ENCODE assay signal across 8 mouse cellular contexts in the genomic region with DNA sequence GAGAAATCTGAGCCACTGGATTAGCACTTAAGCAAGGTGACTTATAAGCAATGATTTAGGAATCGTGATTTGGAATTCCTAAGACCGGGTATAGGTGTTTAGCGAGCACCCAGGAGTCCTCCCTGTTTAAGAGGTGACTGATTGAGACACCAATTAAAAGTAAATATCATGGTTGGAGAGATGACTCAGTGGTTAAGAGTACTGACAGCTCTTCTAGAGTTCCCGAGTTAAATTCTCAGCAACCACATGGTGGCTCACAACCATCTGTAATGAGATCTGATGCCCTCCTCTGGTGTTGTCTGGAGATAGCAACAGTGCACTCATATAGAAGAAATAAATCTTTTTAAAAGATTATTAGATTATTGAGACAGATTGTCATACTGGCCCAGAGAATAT. TPM values are rescaled to one million over a fixed set of nuclear protein-coding genes. Genes with fewer than 3 reads are reported as not detected.
DNase-seq lines count a peak whose midpoint lies in the region; ATAC-seq and TF ChIP-seq lines count a peak whose summit lies in the region.
"Not testable (repeated sequence)": the region's sequence is repeated elsewhere in the genome, so short reads cannot be mapped to it uniquely, and the experiment has no call there.

No protein-coding gene starts in this region.

- TF ChIP-seq CTCF in bone marrow, adult 2 months (IDR thresholded peaks at IDR 0.05; ENCODE audit: control insufficient read depth, insufficient read depth, low read length): not testable (repeated sequence)
- TF ChIP-seq CTCF in intestine, postnatal 0 days (IDR thresholded peaks at IDR 0.05; ENCODE audit: low read depth): peak; percentile 56

- peak overlapping the region; percentile 81 for H3K4me3 ChIP-seq in bone marrow, adult 2 months (replicated peaks; ENCODE audit: control insufficient read depth, low read depth, low read length)
- H3K4me3 ChIP-seq in erythroblast, embryonic 14.5 days (replicated peaks): peak overlapping the region; percentile 68
- H3K4me3 ChIP-seq in heart, embryonic 14.5 days (ENCODE audit: control insufficient read depth in 1 of 2, insufficient read depth in 1 of 2, low read depth in 1 of 2, low read length in 2 of 2): peak overlapping the region; percentile 57 to 67
- peak overlapping the region; percentile 79 for H3K4me3 ChIP-seq in intestine, postnatal 0 days (ENCODE audit: low read depth, low read length)
- H3K4me3 ChIP-seq in liver, embryonic 11.5 days (ENCODE audit: low read depth, low read length): peak overlapping the region; percentile 95
- peak overlapping the region; percentile 83 for H3K4me3 ChIP-seq in midbrain, embryonic 13.5 days (replicated peaks)

- H3K27me3 ChIP-seq in erythroblast, embryonic 14.5 days (ENCODE audit: control insufficient read depth); heart, embryonic 14.5 days (ENCODE audit: control insufficient read depth, insufficient read depth, low read length); intestine, postnatal 0 days (replicated peaks; ENCODE audit: control insufficient read depth, insufficient read depth, low read length); liver, embryonic 11.5 days (replicated peaks; ENCODE audit: control insufficient read depth, insufficient read depth, low read length); midbrain, embryonic 13.5 days; splenic B cell, adult 2 months (ENCODE audit: control insufficient read depth, insufficient read depth, low read length, poor library complexity, severe bottlenecking): not testable (repeated sequence)

- not testable (repeated sequence) for TF ChIP-seq POLR2A in bone marrow, adult 2 months (IDR thresholded peaks at IDR 0.05; ENCODE audit: borderline replicate concordance, control insufficient read depth, low read depth, low read length)

- H3K27ac ChIP-seq in bone marrow, adult 2 months (ENCODE audit: control insufficient read depth, insufficient read depth, low read depth, low read length, poor library complexity); intestine, postnatal 0 days (ENCODE audit: low read depth, low read length): not testable (repeated sequence)
- peak overlapping the region; percentile 30 to 61; a peak in 3 of 4 replicates for H3K27ac ChIP-seq in heart, embryonic 14.5 days (replicated peaks in 1 of 2; ENCODE audit: control insufficient read depth in 1 of 2, insufficient read depth in 1 of 2, low read depth in 2 of 2, low read length in 2 of 2)
- peak overlapping the region; percentile 75 for H3K27ac ChIP-seq in liver, embryonic 11.5 days (ENCODE audit: low read depth, low read length)
- peak overlapping the region; percentile 48 for H3K27ac ChIP-seq in midbrain, embryonic 13.5 days

- H3K9me3 ChIP-seq in erythroblast, embryonic 14.5 days (ENCODE audit: control insufficient read depth, low read length); heart, embryonic 14.5 days (ENCODE audit: control insufficient read depth, low read length); intestine, postnatal 0 days (ENCODE audit: control insufficient read depth); liver, embryonic 11.5 days (ENCODE audit: control insufficient read depth, low read length); midbrain, embryonic 13.5 days: not testable (repeated sequence)

- H3K36me3 ChIP-seq in erythroblast, embryonic 14.5 days (ENCODE audit: control insufficient read depth): peaks cover 39% of the 10 kb centered on the region
- peaks cover 42% of the 10 kb centered on the region for H3K36me3 ChIP-seq in heart, embryonic 14.5 days (ENCODE audit: control insufficient read depth, insufficient read depth, low read length)
- peaks cover 22% of the 10 kb centered on the region for H3K36me3 ChIP-seq in intestine, postnatal 0 days (ENCODE audit: control insufficient read depth, insufficient read depth)
- peaks cover 35% of the 10 kb centered on the region for H3K36me3 ChIP-seq in liver, embryonic 11.5 days (ENCODE audit: control insufficient read depth, insufficient read depth, low read length)
- peaks cover 40% of the 10 kb centered on the region for H3K36me3 ChIP-seq in midbrain, embryonic 13.5 days
- H3K36me3 ChIP-seq in splenic B cell, adult 2 months (ENCODE audit: control insufficient read depth, insufficient read depth, low read length, poor library complexity, severe bottlenecking): peaks cover 14% of the 10 kb centered on the region

- H3K9ac ChIP-seq in heart, embryonic 14.5 days (ENCODE audit: low read length): peak overlapping the region; percentile 83
- peak overlapping the region; percentile 66 for H3K9ac ChIP-seq in intestine, postnatal 0 days (ENCODE audit: low read depth, low read length)
- H3K9ac ChIP-seq in liver, embryonic 11.5 days (ENCODE audit: low read depth, low read length): peak overlapping the region; percentile 97
- peak overlapping the region; percentile 73 for H3K9ac ChIP-seq in midbrain, embryonic 13.5 days (replicated peaks)

- H3K4me1 ChIP-seq in bone marrow, adult 2 months (ENCODE audit: control insufficient read depth, insufficient read depth, low read length); erythroblast, embryonic 14.5 days (ENCODE audit: control insufficient read depth); heart, embryonic 14.5 days (ENCODE audit: control insufficient read depth in 2 of 2, insufficient read depth in 2 of 2, low read length in 2 of 2); intestine, postnatal 0 days (replicated peaks; ENCODE audit: control insufficient read depth, insufficient read depth, low read length); liver, embryonic 11.5 days (replicated peaks; ENCODE audit: control insufficient read depth, insufficient read depth, low read length): not testable (repeated sequence)
- peaks cover 17% of the 10 kb centered on the region for H3K4me1 ChIP-seq in midbrain, embryonic 13.5 days (replicated peaks)

- ATAC-seq in heart, embryonic 14.5 days (ENCODE audit: insufficient number of reproducible peaks, insufficient read depth, low FRiP score, low read depth); intestine, postnatal 0 days; liver, embryonic 11.5 days (replicated peaks; ENCODE audit: low FRiP score); midbrain, embryonic 13.5 days: not testable (repeated sequence)

- 6% methylated on average over 4 of the region's 4 CpGs for WGBS in bone marrow, adult 2 months
- WGBS in heart, embryonic 14.5 days: 7% methylated on average over 4 of the region's 4 CpGs
- WGBS in intestine, postnatal 0 days: 3% methylated on average over 4 of the region's 4 CpGs
- 10% methylated on average over 4 of the region's 4 CpGs for WGBS in liver, embryonic 11.5 days
- 16% methylated on average over 4 of the region's 4 CpGs for WGBS in midbrain, embryonic 13.5 days

- DNase-seq in A20 (ENCODE audit: low read depth, low spot score): peak; percentile 58
- not testable (repeated sequence) for DNase-seq in liver, embryonic 11.5 days (ENCODE audit: low spot score)
- DNase-seq in splenic B cell, adult 2 months (ENCODE audit: low read depth, low spot score): peak; percentile 30

- H3K4me2 ChIP-seq in heart, embryonic 14.5 days (ENCODE audit: low read length): peak overlapping the region; percentile 78
- H3K4me2 ChIP-seq in intestine, postnatal 0 days (replicated peaks; ENCODE audit: low read depth): peak overlapping the region; percentile 87
- peak overlapping the region; percentile 91 for H3K4me2 ChIP-seq in liver, embryonic 11.5 days
- H3K4me2 ChIP-seq in midbrain, embryonic 13.5 days (replicated peaks): peak overlapping the region; percentile 84

RNA-seq across cellular contexts. Expression of gene Tomm7, which starts 7.2 kb away (rescaled TPM):
- polyA plus RNA-seq in bone marrow, adult 2 months (2011; ENCODE audit: insufficient read depth, insufficient read length, low replicate concordance, missing spikeins): 42.3 and 61.4 TPM in 2 replicates
- polyA plus RNA-seq in erythroblast, embryonic 14.5 days (2012): 0.81 and 1.7 TPM in 2 replicates
- polyA plus RNA-seq in heart, embryonic 14.5 days (2014; fragmentation: Nextera tagmentation; extraction: Ambion mirVana): 113 and 120 TPM in 2 replicates
- 111 and 118 TPM in 2 replicates for polyA plus RNA-seq in intestine, postnatal 0 days (2015; fragmentation: Nextera tagmentation; extraction: Ambion mirVana)
- 137 and 149 TPM in 2 replicates for polyA plus RNA-seq in liver, embryonic 11.5 days (2014; fragmentation: Nextera tagmentation; extraction: Ambion mirVana)
- 109 and 112 TPM in 2 replicates for polyA plus RNA-seq in midbrain, embryonic 13.5 days (2015; fragmentation: Nextera tagmentation; extraction: Ambion mirVana)

Comparison
In these comparisons a context has a peak if more than half of its experiments do, and no peak if none do; other contexts are left out.
1. RNA of gene Tomm7, which starts 7.2 kb away (polyA plus RNA-seq): 137 to 149 TPM in liver, embryonic 11.5 days, 113 to 120 TPM in heart, embryonic 14.5 days, 111 to 118 TPM in intestine, postnatal 0 days, 109 to 112 TPM in midbrain, embryonic 13.5 days and 42.3 to 61.4 TPM in bone marrow, adult 2 months; 0.81 to 1.7 TPM in erythroblast, embryonic 14.5 days; every median in the first group is over 10 times any median in the second.
2. Peak in every context shown above with its lines, with median percentiles within 50 percentile points of each other: H3K4me3 ChIP-seq, H3K4me2 ChIP-seq and H3K9ac ChIP-seq.